In the genomic region with DNA sequence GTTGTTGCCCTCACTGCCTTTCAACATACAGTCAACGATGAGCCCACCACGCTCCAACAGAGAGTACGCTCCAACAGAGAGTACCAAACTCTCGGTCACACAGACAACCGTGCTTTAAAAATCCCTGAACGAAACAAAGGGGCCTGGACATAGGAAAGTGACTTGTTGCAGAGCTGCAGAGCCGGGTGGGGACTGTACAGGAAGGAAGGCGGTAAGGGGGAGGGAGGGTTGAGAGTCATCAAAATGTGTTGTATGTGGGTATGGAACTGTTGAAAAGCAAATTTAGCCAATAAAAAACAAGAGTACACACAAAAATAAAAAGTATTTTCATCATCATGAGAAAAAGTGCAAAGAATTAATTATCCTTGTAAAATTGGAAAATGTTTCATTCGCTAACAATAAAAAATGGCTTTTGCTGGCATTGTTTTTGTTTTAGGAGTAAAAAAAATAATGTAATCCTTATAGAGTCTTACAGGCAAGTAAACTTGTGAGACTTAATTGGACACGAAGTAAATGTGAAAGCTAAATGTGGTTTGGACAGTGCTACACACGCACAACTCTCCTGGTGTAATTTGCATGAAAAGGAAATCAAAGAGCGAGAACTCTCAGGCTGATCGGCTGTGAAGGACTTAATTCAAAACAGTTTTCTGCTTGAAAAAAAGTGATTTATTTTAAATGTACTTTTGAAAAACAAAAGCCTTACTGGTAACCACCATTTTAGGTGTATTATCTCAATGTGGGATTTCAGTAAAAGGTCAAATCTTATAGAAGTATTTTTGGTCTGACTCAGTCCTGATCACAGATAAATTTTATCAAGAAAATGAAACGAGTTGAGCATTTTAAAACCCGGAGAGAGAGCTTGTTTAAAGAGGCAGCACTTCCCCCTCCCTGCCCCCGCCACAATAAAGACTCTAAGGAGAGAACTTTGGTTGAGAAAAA, we compare ENCODE assay signal across 9 mouse cellular contexts.
DNase-seq lines count a peak whose midpoint lies in the region; ATAC-seq and TF ChIP-seq lines count a peak whose summit lies in the region.
"Had no signal": no experiment of that assay in that cellular context is flagged by ENCODE, and none has a peak within 500 bp of the region (broad histone marks: within the 10 kb centered on the region; RNA-seq: fewer than 3 reads in every experiment).

No protein-coding gene starts in this region.

- no peaks in the 10 kb centered on the region for H3K36me3 ChIP-seq in heart, adult 2 months (ENCODE audit: control insufficient read depth, insufficient read depth, low read length)
- no peaks in the 10 kb centered on the region for H3K36me3 ChIP-seq in forebrain, embryonic 13.5 days (ENCODE audit: poor library complexity, severe bottlenecking)
- no peaks in the 10 kb centered on the region for H3K36me3 ChIP-seq in limb, embryonic 14.5 days (ENCODE audit: control insufficient read depth, insufficient read depth, low read length)
- no peaks in the 10 kb centered on the region for H3K36me3 ChIP-seq in liver, embryonic 12.5 days
- H3K36me3 ChIP-seq: liver, embryonic 13.5 days had no signal

- H3K4me1 ChIP-seq in heart, adult 2 months (ENCODE audit: control insufficient read depth, insufficient read depth, low read length), result peaks cover 7% of the 10 kb centered on the region
- peaks cover 21% of the 10 kb centered on the region for H3K4me1 ChIP-seq in forebrain, embryonic 13.5 days
- H3K4me1 ChIP-seq in limb, embryonic 14.5 days (ENCODE audit: control insufficient read depth, insufficient read depth, low read length), result peaks cover 6% of the 10 kb centered on the region
- H3K4me1 ChIP-seq in liver, embryonic 12.5 days, result no peaks in the 10 kb centered on the region
- H3K4me1 ChIP-seq: liver, embryonic 13.5 days had no signal

- peak in 1 of 2 experiments; percentile 41 for DNase-seq in heart, adult 2 months
- DNase-seq in heart, postnatal 25 days (ENCODE audit: low spot score), result no peak
- no peak for DNase-seq in limb, embryonic 14.5 days (ENCODE audit: low spot score)
- no peak for DNase-seq in urinary bladder, postnatal 36 days (ENCODE audit: low spot score in 2 of 2)
- DNase-seq in cerebellum, adult 11 months, result no peak
- DNase-seq: liver, embryonic 13.5 days had no signal

- peak overlapping the region; percentile 41 for H3K4me3 ChIP-seq in heart, adult 2 months
- no peak overlapping the region for H3K4me3 ChIP-seq in forebrain, embryonic 13.5 days
- no peak overlapping the region for H3K4me3 ChIP-seq in limb, embryonic 14.5 days (replicated peaks; ENCODE audit: low read length)
- no peak overlapping the region for H3K4me3 ChIP-seq in liver, embryonic 12.5 days
- H3K4me3 ChIP-seq: liver, embryonic 13.5 days had no signal

- WGBS in heart, adult 2 months, result 38% methylated on average over 16 of the region's 16 CpGs
- WGBS in forebrain, embryonic 13.5 days, result 10% methylated on average over 16 of the region's 16 CpGs
- WGBS in limb, embryonic 14.5 days, result 27% methylated on average over 16 of the region's 16 CpGs
- 37% methylated on average over 16 of the region's 16 CpGs for WGBS in liver, embryonic 12.5 days (ENCODE audit: insufficient replicate concordance)

- TF ChIP-seq EP300 in heart, adult 2 months (IDR thresholded peaks at IDR 0.05; ENCODE audit: insufficient read depth, low read depth, low read length), result 0 out of 2 replicates have a peak, but pooled peaks have one; percentile 27

- H3K9ac ChIP-seq in heart, adult 2 months (ENCODE audit: low read depth, low read length), result no peak overlapping the region; the same call in 1 of the 2 replicates
- H3K9ac ChIP-seq in forebrain, embryonic 13.5 days, result no peak overlapping the region
- H3K9ac ChIP-seq in limb, embryonic 14.5 days (ENCODE audit: low read depth, low read length, severe bottlenecking), result no peak overlapping the region
- H3K9ac ChIP-seq in liver, embryonic 12.5 days, result no peak overlapping the region
- H3K9ac ChIP-seq: liver, embryonic 13.5 days had no signal

- H3K27me3 ChIP-seq in heart, adult 2 months (ENCODE audit: control insufficient read depth, insufficient read depth, low read length), result no peaks in the 10 kb centered on the region
- no peaks in the 10 kb centered on the region for H3K27me3 ChIP-seq in forebrain, embryonic 13.5 days
- no peaks in the 10 kb centered on the region for H3K27me3 ChIP-seq in limb, embryonic 14.5 days (ENCODE audit: control insufficient read depth, insufficient read depth, low read length)
- no peaks in the 10 kb centered on the region for H3K27me3 ChIP-seq in liver, embryonic 12.5 days (replicated peaks)
- H3K27me3 ChIP-seq: liver, embryonic 13.5 days had no signal

- H3K79me2 ChIP-seq in heart, adult 2 months (replicated peaks; ENCODE audit: control insufficient read depth, insufficient read depth, low read length), result no peaks in the 10 kb centered on the region

- no peak for TF ChIP-seq CTCF in heart, adult 2 months (IDR thresholded peaks at IDR 0.05)

- peak overlapping the region; percentile 71 for H3K27ac ChIP-seq in heart, adult 2 months
- no peak overlapping the region for H3K27ac ChIP-seq in forebrain, embryonic 13.5 days
- no peak overlapping the region for H3K27ac ChIP-seq in limb, embryonic 14.5 days (replicated peaks; ENCODE audit: low read depth, low read length)
- H3K27ac ChIP-seq in liver, embryonic 12.5 days, result no peak overlapping the region
- H3K27ac ChIP-seq: liver, embryonic 13.5 days had no signal

- peak overlapping the region; percentile 36 for H3K4me2 ChIP-seq in forebrain, embryonic 13.5 days
- peak overlapping the region; percentile 3; the same call in 1 of the 2 replicates for H3K4me2 ChIP-seq in limb, embryonic 14.5 days (replicated peaks; ENCODE audit: low read depth, low read length, severe bottlenecking)
- H3K4me2 ChIP-seq in liver, embryonic 12.5 days, result no peak overlapping the region
- H3K4me2 ChIP-seq: liver, embryonic 13.5 days had no signal

- intact Hi-C loops in heart, adult 2 months (cut with DNase I), result loop anchor here (2.0 to 5.0 kb wide), 2 partner anchors 50 to 89 kb away; no protein-coding TSS in a partner anchor
- intact Hi-C loops in heart, postnatal 25 days (cut with DNase I), result no loop called here

- no peaks in the 10 kb centered on the region for H3K9me3 ChIP-seq in forebrain, embryonic 13.5 days (replicated peaks)
- no peaks in the 10 kb centered on the region for H3K9me3 ChIP-seq in limb, embryonic 14.5 days (ENCODE audit: control insufficient read depth, low read length)
- H3K9me3 ChIP-seq in liver, embryonic 12.5 days (replicated peaks), result 0 out of 2 replicates have a peak, but pooled peaks cover 11% of the 10 kb centered on the region

- TF ChIP-seq POLR2A in heart, adult 2 months (IDR thresholded peaks at IDR 0.05; ENCODE audit: insufficient read depth, low read depth, low read length), result 0 out of 2 replicates have a peak, but pooled peaks have one; percentile 25
- TF ChIP-seq POLR2A in limb, embryonic 14.5 days (IDR thresholded peaks at IDR 0.05; ENCODE audit: borderline replicate concordance, extremely low read depth, insufficient read depth, insufficient read length), result no peak

- peak; percentile 89 for ATAC-seq in CD4-positive, CD25-positive, alpha-beta regulatory T cell, adult 4 months
- ATAC-seq in forebrain, embryonic 13.5 days, result peak; percentile 51; the same call in 1 of the 2 replicates
- no peak for ATAC-seq in limb, embryonic 14.5 days (ENCODE audit: low FRiP score, low read depth)
- no peak for ATAC-seq in liver, embryonic 12.5 days

Comparison
In these comparisons a context has a peak if more than half of its experiments do, and no peak if none do; other contexts are left out.
1. ATAC-seq: peak in CD4-positive, CD25-positive, alpha-beta regulatory T cell, adult 4 months (single experiment) and forebrain, embryonic 13.5 days (single experiment); none in limb, embryonic 14.5 days (single experiment) and liver, embryonic 12.5 days (single experiment).